Mouse (Mus musculus) CH12.LX (cell line): ENCODE results near the gene Znrd1. TPM values are rescaled to one million over a fixed set of nuclear protein-coding genes. Genes with fewer than 3 reads are reported as not detected.

ENCODE experiments used
- DNase-seq: peaks from one replicate; pipeline ENCODE4 v3.0.0-alpha.2; 2013; ENCODE audit errors: extremely low read depth
- H3K27ac ChIP-seq: 2 replicates; pipeline ENCODE4 v1.5.1; 2012; ENCODE audit warnings: low read depth, mild to moderate bottlenecking, control low read depth, moderate library complexity; ENCODE audit not compliant: insufficient read depth
- H3K27me3 ChIP-seq: replicated peaks from 2 replicates; pipeline ENCODE3; 2012; ENCODE audit warnings: inconsistent platforms
- H3K36me3 ChIP-seq, 2 experiments: replicated peaks in 1 of 2; 2 replicates each; pipeline versions ENCODE3 to v1.6.1; 2012; ENCODE audit warnings: inconsistent platforms in 1 of 2, low read length in 1 of 2, mild to moderate bottlenecking in 1 of 2, mixed read lengths in 1 of 2, moderate library complexity in 1 of 2; ENCODE audit not compliant: control insufficient read depth in 1 of 2, insufficient read depth in 1 of 2
- H3K4me1 ChIP-seq, 2 experiments: 2 replicates each; pipeline ENCODE4 v1.6.1; 2012; ENCODE audit warnings: inconsistent platforms in 1 of 2, moderate library complexity in 1 of 2; ENCODE audit not compliant: insufficient read depth in 2 of 2, control insufficient read depth in 1 of 2
- H3K4me2 ChIP-seq: 2 replicates; pipeline ENCODE4 v1.6.1; 2012; ENCODE audit warnings: low read depth, mild to moderate bottlenecking, control low read depth; ENCODE audit not compliant: poor library complexity, insufficient read depth, severe bottlenecking
- H3K4me3 ChIP-seq, 3 experiments: fragments of 150-350 bp in 1 of 3; sonication (generic) in 1 of 3; replicated peaks in 1 of 3; 2 replicates each; pipeline versions ENCODE3 to v1.5.1; 2011 to 2012; ENCODE audit warnings: low read depth in 2 of 3, low read length in 2 of 3, mild to moderate bottlenecking in 2 of 3, moderate library complexity in 2 of 3, control low read depth in 1 of 3, improper control_type of control experiment in 1 of 3, inconsistent platforms in 1 of 3, mixed read lengths in 1 of 3; ENCODE audit not compliant: poor library complexity in 1 of 3
- H3K79me2 ChIP-seq: replicated peaks from 2 replicates; pipeline ENCODE4 v1.6.1; 2012; ENCODE audit warnings: mild to moderate bottlenecking, moderate library complexity; ENCODE audit not compliant: control insufficient read depth, poor library complexity, insufficient read depth, severe bottlenecking; ENCODE audit errors: extremely low read depth
- H3K9ac ChIP-seq: 2 replicates; pipeline ENCODE4 v1.6.1; 2012; ENCODE audit warnings: low read depth, mild to moderate bottlenecking, control low read depth, moderate library complexity; ENCODE audit not compliant: insufficient read depth
- H3K9me3 ChIP-seq: replicated peaks from 2 replicates; pipeline ENCODE3; 2012; ENCODE audit warnings: low read length, inconsistent platforms, mixed read lengths
- BHLHE40 ChIP-seq: IDR thresholded peaks from 2 replicates; pipeline ENCODE4 v1.6.1; 2011; ENCODE audit warnings: mild to moderate bottlenecking, low read depth, low read length, improper control_type of control experiment
- CHD2 ChIP-seq: IDR thresholded peaks from 2 replicates; pipeline ENCODE4 v1.6.1; 2011; ENCODE audit warnings: low read length, improper control_type of control experiment
- CTCF ChIP-seq, 2 experiments: IDR thresholded peaks in 1 of 2; conservative IDR thresholded peaks in 1 of 2; 2 replicates each; pipeline ENCODE4 v1.5.1; 2011 to 2012; ENCODE audit warnings: low read depth in 2 of 2, low read length in 2 of 2, improper control_type of control experiment in 1 of 2, inconsistent platforms in 1 of 2, mild to moderate bottlenecking in 1 of 2, moderate library complexity in 1 of 2
- E2F4 ChIP-seq: IDR thresholded peaks from 2 replicates; pipeline ENCODE4 v1.6.1; 2011; ENCODE audit warnings: low read depth, low read length, improper control_type of control experiment; ENCODE audit not compliant: insufficient replicate concordance
- EP300 ChIP-seq: IDR thresholded peaks from 2 replicates; pipeline ENCODE4 v1.6.1; 2011; ENCODE audit warnings: low read length, improper control_type of control experiment
- ETS1 ChIP-seq: conservative IDR thresholded peaks from 2 replicates; pipeline ENCODE4 v1.6.1; 2012; ENCODE audit warnings: low read depth, mild to moderate bottlenecking, inconsistent platforms, low read length, improper control_type of control experiment, moderate library complexity
- GABPA ChIP-seq: IDR thresholded peaks from 2 replicates; pipeline ENCODE4 v1.6.1; 2012; ENCODE audit warnings: low read depth, low read length, improper control_type of control experiment, inconsistent platforms; ENCODE audit not compliant: insufficient replicate concordance
- HCFC1 ChIP-seq: IDR thresholded peaks from 2 replicates; pipeline ENCODE4 v1.6.1; 2012; ENCODE audit warnings: low read depth, mild to moderate bottlenecking, inconsistent platforms, low read length, improper control_type of control experiment
- IRF4 ChIP-seq: IDR thresholded peaks from 2 replicates; pipeline ENCODE4 v1.6.1; 2014; ENCODE audit warnings: low read depth, mild to moderate bottlenecking, inconsistent platforms, low read length, improper control_type of control experiment
- JUN ChIP-seq: IDR thresholded peaks from 2 replicates; pipeline ENCODE4 v1.6.1; 2011; ENCODE audit warnings: low read depth, mild to moderate bottlenecking, low read length, improper control_type of control experiment, moderate library complexity; ENCODE audit not compliant: insufficient read depth
- JUND ChIP-seq: conservative IDR thresholded peaks from 2 replicates; pipeline ENCODE4 v1.6.1; 2011; ENCODE audit warnings: low read depth, low read length, improper control_type of control experiment
- KAT2A ChIP-seq: IDR thresholded peaks from 2 replicates; pipeline ENCODE4 v1.6.1; 2012; ENCODE audit warnings: low read length, improper control_type of control experiment, inconsistent platforms; ENCODE audit not compliant: insufficient replicate concordance
- MAFK ChIP-seq: IDR thresholded peaks from 2 replicates; pipeline ENCODE4 v1.6.1; 2011; ENCODE audit warnings: low read length, improper control_type of control experiment; ENCODE audit not compliant: insufficient replicate concordance
- MAX ChIP-seq: IDR thresholded peaks from 2 replicates; pipeline ENCODE4 v1.6.1; 2011; ENCODE audit warnings: low read length, improper control_type of control experiment
- MEF2A ChIP-seq: IDR thresholded peaks from 2 replicates; pipeline ENCODE4 v1.6.1; 2014; ENCODE audit warnings: low read depth, mild to moderate bottlenecking, inconsistent platforms, low read length, improper control_type of control experiment, borderline replicate concordance
- MYC ChIP-seq: IDR thresholded peaks from 2 replicates; pipeline ENCODE4 v1.6.1; 2011; ENCODE audit warnings: low read depth, mild to moderate bottlenecking, improper control_type of control experiment, low read length
- NELFE ChIP-seq: IDR thresholded peaks from 2 replicates; pipeline ENCODE4 v1.6.1; 2011; ENCODE audit warnings: low read depth, low read length, improper control_type of control experiment
- NRF1 ChIP-seq: IDR thresholded peaks from 2 replicates; pipeline ENCODE4 v1.6.1; 2014; ENCODE audit warnings: low read depth, mild to moderate bottlenecking, inconsistent platforms, low read length, improper control_type of control experiment, moderate library complexity
- PAX5 ChIP-seq: IDR thresholded peaks from 2 replicates; pipeline ENCODE4 v1.6.1; 2012; ENCODE audit warnings: low read length, inconsistent platforms, mixed read lengths
- POLR2A ChIP-seq: IDR thresholded peaks from 2 replicates; pipeline ENCODE4 v1.6.1; 2011; ENCODE audit warnings: low read depth, mild to moderate bottlenecking, improper control_type of control experiment, low read length
- POLR2AphosphoS2 ChIP-seq: IDR thresholded peaks from 2 replicates; pipeline ENCODE4 v1.6.1; 2011; ENCODE audit warnings: low read depth, low read length, improper control_type of control experiment
- RAD21 ChIP-seq: IDR thresholded peaks from 2 replicates; pipeline ENCODE4 v1.6.1; 2011; ENCODE audit warnings: low read depth, mild to moderate bottlenecking, low read length, improper control_type of control experiment, moderate library complexity
- RCOR1 ChIP-seq: conservative IDR thresholded peaks from 2 replicates; pipeline ENCODE4 v1.6.1; 2012; ENCODE audit warnings: low read depth, mild to moderate bottlenecking, inconsistent platforms, low read length, improper control_type of control experiment
- SIN3A ChIP-seq: IDR thresholded peaks from 2 replicates; pipeline ENCODE4 v1.6.1; 2012; ENCODE audit warnings: low read length, improper control_type of control experiment, inconsistent platforms
- SMC3 ChIP-seq: IDR thresholded peaks from 2 replicates; pipeline ENCODE4 v1.6.1; 2011; ENCODE audit warnings: low read depth, low read length, improper control_type of control experiment
- TBP ChIP-seq: conservative IDR thresholded peaks from 2 replicates; pipeline ENCODE4 v1.6.1; 2011; ENCODE audit warnings: low read depth, low read length, improper control_type of control experiment
- USF1 ChIP-seq: IDR thresholded peaks from 2 replicates; pipeline ENCODE4 v1.6.1; 2014; ENCODE audit warnings: low read depth, mild to moderate bottlenecking, inconsistent platforms, low read length, improper control_type of control experiment
- USF2 ChIP-seq: conservative IDR thresholded peaks from 2 replicates; pipeline ENCODE4 v1.6.1; 2011; ENCODE audit warnings: low read depth, low read length, improper control_type of control experiment
- ZC3H11A ChIP-seq: IDR thresholded peaks from 2 replicates; pipeline ENCODE4 v1.6.1; 2012; ENCODE audit warnings: low read depth, mild to moderate bottlenecking, inconsistent platforms, low read length, improper control_type of control experiment
- ZKSCAN1 ChIP-seq: IDR thresholded peaks from 2 replicates; pipeline ENCODE4 v1.6.1; 2012; ENCODE audit warnings: low read depth, inconsistent platforms, low read length, improper control_type of control experiment, borderline replicate concordance
- ZMIZ1 ChIP-seq: IDR thresholded peaks from 2 replicates; pipeline ENCODE4 v1.6.1; 2012; ENCODE audit warnings: low read depth, mild to moderate bottlenecking, inconsistent platforms, low read length, improper control_type of control experiment
- dilution Hi-C: fragments of 300-500 bp; cut with MboI; formaldehyde crosslinking; loops from 2 replicates; pipeline ENCODE4 v1.14.3; 2020; ENCODE audit warnings: low sequenced_read_pairs; ENCODE audit not compliant: extremely low pct_unique_long_range_greater_than_20kb, extremely low pct_ligation_motif_present
- in situ Hi-C: fragments of 300-500 bp; cut with MboI; formaldehyde crosslinking; loops from 3 replicates; pipeline ENCODE4 v1.14.3; 2019; ENCODE audit warnings: low sequenced_read_pairs, low pct_ligation_motif_present, low pct_unique_long_range_greater_than_20kb, mixed read lengths
- polyA plus RNA-seq: library from polyadenylated mRNA; unstranded; fragments of >175 nt; gene quantifications from 2 replicates; pipeline ENCODE4 v1.2.1, GENCODE M21; 2012; ENCODE audit warnings: low read depth; ENCODE audit not compliant: insufficient read length
- total RNA-seq, 2 experiments: library from RNA; depleted of rRNA; stranded (reverse); fragments of 300-350 nt in 1 of 2; fragments of >200 nt in 1 of 2; gene quantifications; 2 replicates each; pipeline ENCODE4 v1.2.3; 2012 to 2014

The Znrd1 gene
- total and polyA plus RNA-seq, 3 experiments: 66.8 to 98.1 (median 66.9) TPM

DNA sequence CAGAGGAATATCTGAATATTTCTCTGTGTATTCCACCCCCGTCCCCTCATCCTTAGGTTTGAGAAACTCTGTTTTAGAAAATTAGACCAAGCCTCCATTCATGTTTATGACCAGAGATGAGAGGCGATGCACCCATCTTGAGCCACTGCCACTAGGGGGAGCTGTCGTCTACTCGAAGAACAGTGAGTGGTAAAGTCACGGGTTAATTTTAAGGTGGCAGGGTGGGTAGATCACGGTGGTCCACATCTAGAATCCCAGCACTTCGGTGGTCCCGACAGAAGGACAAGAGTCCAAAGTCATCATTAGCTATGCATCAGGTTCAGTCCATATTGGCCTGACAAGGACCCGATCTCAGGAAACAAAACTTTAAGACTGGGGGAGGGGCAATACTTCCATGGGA, 43.3 kb downstream of the Znrd1 start:
- Histone ChIP-seq H3K79me2 (no peaks in the 10 kb centered on the region), H3K27me3 (peaks cover 4% of the 10 kb centered on the region), H3K27ac (no peak overlapping the region), H3K4me1 (0 out of 4 replicates have a peak, but pooled peaks cover 0 to 3% of the 10 kb centered on the region in 2 experiments), H3K9ac (no peak overlapping the region), H3K4me3 (no peak overlapping the region), H3K4me2 (peak overlapping the region; percentile 39), H3K9me3 (no peaks in the 10 kb centered on the region), H3K36me3 (no peaks in the 10 kb centered on the region)
- in situ Hi-C loops (loop anchor here (5.0 to 10.0 kb wide), 3 partner anchors 80 to 290 kb away; partner anchors contain the start of gene Olfr94), dilution Hi-C loops (no loop called here)
- TF ChIP-seq TBP: no peak
- peak; percentile 43 for TF ChIP-seq ZC3H11A
- TF ChIP-seq BHLHE40: peak; percentile 51
- peak; percentile 29; the same call in 1 of the 2 replicates for TF ChIP-seq NELFE
- no peak for TF ChIP-seq NRF1
- no peak for TF ChIP-seq EP300
- TF ChIP-seq CTCF (conservative IDR thresholded peaks at IDR 0.05 in 1 of 2, IDR thresholded peaks at IDR 0.05 in 1 of 2; ENCODE audit: low read depth in 2 of 2, low read length in 2 of 2): peak; percentile 76 to 93
- peak; percentile 86 for TF ChIP-seq SMC3
- TF ChIP-seq RAD21: peak; percentile 86
- peak; percentile 65 for DNase-seq

- no peaks in the 10 kb centered on the region for H3K79me2 ChIP-seq
- dilution Hi-C loops (no loop called here), in situ Hi-C loops (loop anchor here (10.0 kb wide), 2 partner anchors 81 to 291 kb away; partner anchors contain the start of gene Olfr94)
- H3K9ac ChIP-seq: no peak overlapping the region
- 0 out of 4 replicates have a peak, but pooled peaks cover 3 to 4% of the 10 kb centered on the region in 2 experiments for H3K4me1 ChIP-seq
- no peaks in the 10 kb centered on the region for H3K9me3 ChIP-seq
- DNase-seq: peak; percentile 82
- H3K27ac ChIP-seq: no peak overlapping the region
- no peak overlapping the region for H3K4me2 ChIP-seq
- peaks cover 4% of the 10 kb centered on the region for H3K27me3 ChIP-seq
- H3K36me3 ChIP-seq: no peaks in the 10 kb centered on the region
- no peak overlapping the region for H3K4me3 ChIP-seq
- TF ChIP-seq IRF4 (no peak), PAX5 (no peak), MYC (0 out of 2 replicates have a peak, but pooled peaks have one; percentile 35), BHLHE40 (no peak), MAX (no peak), NELFE (no peak; the same call in 1 of the 2 replicates), USF2 (no peak), TBP (no peak), HCFC1 (no peak), POLR2A (no peak), E2F4 (no peak), ZKSCAN1 (no peak), JUND (0 out of 2 replicates have a peak, but pooled peaks have one; percentile 12), GABPA (no peak), SIN3A (no peak), MEF2A (no peak), POLR2AphosphoS2 (no peak), ZMIZ1 (no peak), JUN (no peak), SMC3 (peak; percentile 84), EP300 (no peak), RAD21 (peak; percentile 49), KAT2A (no peak), USF1 (no peak), MAFK (no peak), RCOR1 (no peak), NRF1 (no peak), ETS1 (no peak), CTCF (conservative IDR thresholded peaks at IDR 0.05 in 1 of 2, IDR thresholded peaks at IDR 0.05 in 1 of 2; ENCODE audit: low read depth in 2 of 2, low read length in 2 of 2) (peak; percentile 66 to 89), CHD2 (no peak)
Observed at GRCm38 (mm10) chr17:36914108-36914507, 44.3 kb downstream of the Znrd1 start.
